In genomic region chr6:31086283-31086682, GRCm38 (mm10) we compare ENCODE assay signal across 16 mouse cellular contexts.
"Had no signal": no experiment of that assay in that cellular context is flagged by ENCODE, and none has a peak within 500 bp of the region (broad histone marks: within the 10 kb centered on the region; RNA-seq: fewer than 3 reads in every experiment).

No protein-coding gene starts in this region.

- H3K4me2 ChIP-seq: limb, embryonic 13.5 days; midbrain, embryonic 11.5 days had no signal

- H3K9me3 ChIP-seq: limb, embryonic 13.5 days had no signal

- H3K4me3 ChIP-seq: limb, embryonic 13.5 days had no signal

- ATAC-seq: intestine, postnatal 0 days; midbrain, embryonic 16.5 days had no signal

- H3K36me3 ChIP-seq: limb, embryonic 13.5 days had no signal

- H3K9ac ChIP-seq: limb, embryonic 13.5 days; liver, embryonic 14.5 days had no signal

- DNase-seq: kidney, adult 9 months; kidney, postnatal 36 days; left cerebral cortex, postnatal 4 days; lung, adult 2 months; lung, postnatal 10 days; lung, postnatal 4 days; right cerebral cortex, postnatal 14 days; thymus, adult 18-20 months; thymus, postnatal 14 days had no signal

- H3K27ac ChIP-seq: kidney, postnatal 0 days; limb, embryonic 13.5 days; liver, embryonic 14.5 days; stomach, postnatal 0 days had no signal
